Comparison of ENCODE assay signal across 7 mouse cellular contexts in genomic region chrX:48285651-48286021, GRCm38 (mm10). TPM values are rescaled to one million over a fixed set of nuclear protein-coding genes. Genes with fewer than 3 reads are reported as not detected.
DNase-seq lines count a peak whose midpoint lies in the region; ATAC-seq and TF ChIP-seq lines count a peak whose summit lies in the region.

No protein-coding gene starts in this region.

- peak; percentile 8; the same call in 1 of the 2 replicates for TF ChIP-seq POLR2A in small intestine, adult 2 months (IDR thresholded peaks at IDR 0.05; ENCODE audit: low read depth, low read length)

- no peaks in the 10 kb centered on the region for H3K4me1 ChIP-seq in kidney, embryonic 14.5 days (ENCODE audit: control insufficient read depth, insufficient read depth, low read length)
- no peaks in the 10 kb centered on the region for H3K4me1 ChIP-seq in small intestine, adult 2 months (ENCODE audit: control insufficient read depth, insufficient read depth, insufficient read length, low read length)

- no peaks in the 10 kb centered on the region for H3K9me3 ChIP-seq in kidney, embryonic 14.5 days (ENCODE audit: control insufficient read depth, low read length)

- peak overlapping the region; percentile 56 for H3K9ac ChIP-seq in kidney, embryonic 14.5 days (ENCODE audit: low read depth, low read length)

- H3K4me3 ChIP-seq in kidney, embryonic 14.5 days (ENCODE audit: low read length): peak overlapping the region; percentile 40
- peak overlapping the region; percentile 69 for H3K4me3 ChIP-seq in small intestine, adult 2 months (ENCODE audit: low read depth, low read length)

- no peaks in the 10 kb centered on the region for H3K27me3 ChIP-seq in kidney, embryonic 14.5 days (ENCODE audit: control insufficient read depth, insufficient read depth, low read length)
- no peaks in the 10 kb centered on the region for H3K27me3 ChIP-seq in small intestine, adult 2 months (ENCODE audit: control insufficient read depth, insufficient read depth, low read length)

- peak; percentile 54 for DNase-seq in ovary, adult 18-20 months (ENCODE audit: low spot score)
- DNase-seq in ovary, postnatal 36 days (ENCODE audit: low spot score): no peak
- peak; percentile 57 for DNase-seq in cerebellum, adult 8-10 months
- DNase-seq in lung, postnatal 10 days: peak; percentile 68

- ATAC-seq in granulocyte monocyte progenitor cell, adult 5-6 weeks (replicated peaks; ENCODE audit: poor library complexity, severe bottlenecking): peak; percentile 38
- ATAC-seq in kidney, embryonic 14.5 days (ENCODE audit: low FRiP score, low TSS enrichment): peak; percentile 78

- peak overlapping the region; percentile 37; the same call in 1 of the 2 replicates for H3K27ac ChIP-seq in kidney, embryonic 14.5 days (ENCODE audit: low read depth, low read length)
- H3K27ac ChIP-seq in small intestine, adult 2 months (ENCODE audit: insufficient read depth, low read depth, low read length): peak overlapping the region; percentile 42

- 13% methylated on average over 25 of the region's 34 CpGs for WGBS in kidney, embryonic 14.5 days
- 10% methylated on average over 26 of the region's 34 CpGs for WGBS in small intestine, adult 2 months

- peak overlapping the region; percentile 55 for H3K4me2 ChIP-seq in kidney, embryonic 14.5 days (replicated peaks; ENCODE audit: low read depth, low read length)

- no peak for TF ChIP-seq CTCF in small intestine, adult 2 months (IDR thresholded peaks at IDR 0.05; ENCODE audit: extremely low read depth, insufficient read length, insufficient replicate concordance, low read depth, low read length)

- no peaks in the 10 kb centered on the region; the same call in 1 of the 2 replicates for H3K36me3 ChIP-seq in kidney, embryonic 14.5 days (ENCODE audit: control insufficient read depth, insufficient read depth, low read length)
- H3K36me3 ChIP-seq in small intestine, adult 2 months (ENCODE audit: control insufficient read depth, insufficient read depth, low read length): no peaks in the 10 kb centered on the region

RNA-seq across cellular contexts. Expression of gene Utp14a, which starts 29.0 kb away (rescaled TPM):
- 39.7 and 45.3 TPM in 2 replicates for total RNA-seq in granulocyte monocyte progenitor cell, adult 5-6 weeks (2014; fragmentation: Nextera tagmentation)
- 91.9 and 95.0 TPM in 2 replicates for total RNA-seq in granulocyte monocyte progenitor cell, adult 5-6 weeks (2017)
- polyA plus RNA-seq in kidney, embryonic 14.5 days (2014; fragmentation: Nextera tagmentation; extraction: Ambion mirVana): 20.3 and 21.9 TPM in 2 replicates
- 0.51 and 0.56 TPM in 2 replicates for polyA plus RNA-seq in small intestine, adult 2 months (2012; rRNA removed)

RNA-seq across cellular contexts. Expression of gene Bcorl1, which starts 55.5 kb away (rescaled TPM):
- 15.5 and 16.6 TPM in 2 replicates for total RNA-seq in granulocyte monocyte progenitor cell, adult 5-6 weeks (2014; fragmentation: Nextera tagmentation)
- total RNA-seq in granulocyte monocyte progenitor cell, adult 5-6 weeks (2017): 3.0 and 9.1 TPM in 2 replicates
- 6.1 and 10.1 TPM in 2 replicates for polyA plus RNA-seq in kidney, embryonic 14.5 days (2014; fragmentation: Nextera tagmentation; extraction: Ambion mirVana)
- polyA plus RNA-seq in small intestine, adult 2 months (2012; rRNA removed): 4.4 and 6.8 TPM in 2 replicates

Comparison
In these comparisons a context has a peak if more than half of its experiments do, and no peak if none do; other contexts are left out.
1. RNA of gene Utp14a, which starts 29.0 kb away (polyA plus RNA-seq): 20.3 to 21.9 TPM in kidney, embryonic 14.5 days; 0.51 to 0.56 TPM in small intestine, adult 2 months; every median in the first group is over 10 times any median in the second.